Mouse (Mus musculus) forebrain, embryonic 11.5 days (tissue): ENCODE measurements around the gene Adamts17. TPM values are rescaled to one million over a fixed set of nuclear protein-coding genes. Genes with fewer than 3 reads are reported as not detected.

Experiments
- ATAC-seq: fragments of 200-750 bp; cut with Nextera tagmentation; replicated peaks from 2 replicates; pipeline ENCODE4 v1.8.0; 2017; ENCODE audit warnings: moderate TSS enrichment; ENCODE audit not compliant: low FRiP score
- DNase-seq: peaks from one replicate; pipeline ENCODE4 v3.0.0-alpha.2; 2017; ENCODE audit warnings: low spot score
- H3K27ac ChIP-seq: fragments of 300-500 bp; sonication (generic); 2 replicates; pipeline ENCODE4 v1.5.1; 2014; ENCODE audit warnings: low read depth, low read length
- H3K27me3 ChIP-seq: fragments of 300-500 bp; sonication (generic); 2 replicates; pipeline ENCODE4 v1.6.1; 2014; ENCODE audit warnings: mild to moderate bottlenecking, low read length, mixed read lengths; ENCODE audit not compliant: control insufficient read depth, insufficient read depth
- H3K36me3 ChIP-seq: fragments of 300-500 bp; sonication (generic); 2 replicates; pipeline ENCODE4 v1.6.1; 2014; ENCODE audit warnings: mild to moderate bottlenecking, low read length, moderate library complexity, mixed read lengths; ENCODE audit not compliant: control insufficient read depth, insufficient read depth
- H3K4me1 ChIP-seq: fragments of 300-500 bp; sonication (generic); replicated peaks from 2 replicates; pipeline ENCODE4 v1.6.1; 2014; ENCODE audit warnings: low read length, mixed read lengths; ENCODE audit not compliant: control insufficient read depth, insufficient read depth
- H3K4me2 ChIP-seq: fragments of 300-500 bp; sonication (generic); 2 replicates; pipeline ENCODE4 v1.6.1; 2014; ENCODE audit warnings: low read depth, mild to moderate bottlenecking, low read length, moderate library complexity, mixed read lengths; ENCODE audit not compliant: severe bottlenecking
- H3K4me3 ChIP-seq: fragments of 300-500 bp; sonication (generic); 2 replicates; pipeline ENCODE4 v1.5.1; 2014; ENCODE audit warnings: low read depth, low read length
- H3K9ac ChIP-seq: fragments of 300-500 bp; sonication (generic); 2 replicates; pipeline ENCODE4 v1.6.1; 2014; ENCODE audit warnings: low read length
- H3K9me3 ChIP-seq: fragments of 300-500 bp; sonication (generic); 2 replicates; pipeline ENCODE4 v1.6.1; 2016; ENCODE audit warnings: low read length, mixed read lengths; ENCODE audit not compliant: control insufficient read depth
- WGBS: fragments of 180-500 bp; shearing (Covaris S2); extraction: QIAGEN DNeasy Blood & Tissue Kit; methylation state at CpG from one replicate; pipeline ENCODE4 v1.1.7; 2014; 5-methylcytosine and 5-hydroxymethylcytosine counted together
- polyA plus RNA-seq: library from polyadenylated mRNA; unstranded; fragments of >200 nt; fragmentation: Nextera tagmentation; extraction: Ambion mirVana; gene quantifications from 2 replicates; pipeline ENCODE4 v1.2.1, GENCODE M21; 2014

The Adamts17 gene
- polyA plus RNA-seq, 1 experiment from 2014 or later, result 0.72 TPM

DNA sequence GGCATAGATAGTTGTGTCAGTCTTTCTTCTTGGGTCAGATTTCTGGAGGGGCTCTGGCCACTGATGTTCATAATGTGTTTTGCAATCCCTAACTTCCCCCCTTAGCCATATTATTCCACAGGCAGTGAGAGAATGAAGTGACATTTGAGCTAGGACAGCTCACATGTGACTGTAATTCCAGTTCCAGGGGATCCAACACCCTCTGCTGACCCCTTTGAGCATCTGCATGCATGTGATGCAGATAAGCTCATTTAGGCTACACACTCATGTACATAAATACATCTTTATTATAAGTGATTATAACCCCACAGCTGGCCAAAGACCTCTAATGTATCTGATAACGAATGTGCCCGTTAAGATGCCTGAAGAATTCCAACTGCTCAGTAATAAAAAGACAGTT lies 33.7 kb downstream of the Adamts17 start:
- Histone ChIP-seq H3K9me3 (no peaks in the 10 kb centered on the region), H3K27me3 (no peaks in the 10 kb centered on the region), H3K27ac (no peak overlapping the region), H3K36me3 (no peaks in the 10 kb centered on the region), H3K4me2 (no peak overlapping the region), H3K9ac (no peak overlapping the region), H3K4me1 (peaks cover under 1% of the 10 kb centered on the region; the same call in 1 of the 2 replicates), H3K4me3 (no peak overlapping the region)
- ATAC-seq, result no peak
- no peak for DNase-seq
- 89% methylated on average over 2 of the region's 2 CpGs for whole genome bisulfite sequencing

GRCm38 (mm10) chr7:66891431-66891830 lies 51.9 kb downstream of the Adamts17 start:
- DNase-seq, result no peak
- H3K4me3 ChIP-seq, result no peak overlapping the region
- no peak overlapping the region for H3K4me2 ChIP-seq
- 78% methylated on average over 2 of the region's 2 CpGs for WGBS
- no peaks in the 10 kb centered on the region for H3K27me3 ChIP-seq
- H3K27ac ChIP-seq, result no peak overlapping the region
- no peaks in the 10 kb centered on the region for H3K9me3 ChIP-seq
- H3K9ac ChIP-seq, result no peak overlapping the region
- ATAC-seq, result no peak
- H3K36me3 ChIP-seq, result no peaks in the 10 kb centered on the region
- H3K4me1 ChIP-seq, result no peaks in the 10 kb centered on the region

DNA sequence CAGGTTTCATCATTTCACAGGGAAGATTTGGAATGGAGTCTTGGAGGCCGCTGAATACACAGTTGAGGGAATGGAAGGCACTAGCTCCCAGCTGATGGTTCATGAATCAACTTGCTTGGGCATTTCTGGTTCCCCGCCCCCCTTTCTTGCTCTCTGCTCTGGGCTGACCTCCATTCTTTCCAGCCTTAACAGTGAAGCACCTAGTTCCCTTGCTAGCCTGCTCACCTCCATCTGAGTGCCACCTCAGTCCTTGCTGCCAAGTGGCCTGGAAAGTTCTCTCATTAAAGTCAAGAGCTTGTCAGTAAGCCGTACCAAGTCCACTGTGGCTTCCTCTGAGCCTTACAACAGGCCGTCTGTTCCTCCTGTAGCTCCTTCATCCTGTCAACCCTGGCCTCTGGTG lies 52.6 kb downstream of the Adamts17 start:
- H3K4me2 ChIP-seq, result no peak overlapping the region
- no peak overlapping the region for H3K4me3 ChIP-seq
- H3K9ac ChIP-seq, result no peak overlapping the region
- H3K9me3 ChIP-seq, result no peaks in the 10 kb centered on the region
- H3K4me1 ChIP-seq, result no peaks in the 10 kb centered on the region
- H3K27me3 ChIP-seq, result no peaks in the 10 kb centered on the region
- 84% methylated on average over 4 of the region's 4 CpGs for WGBS
- H3K27ac ChIP-seq, result no peak overlapping the region
- no peaks in the 10 kb centered on the region for H3K36me3 ChIP-seq
- no peak for ATAC-seq
- DNase-seq, result no peak

DNA sequence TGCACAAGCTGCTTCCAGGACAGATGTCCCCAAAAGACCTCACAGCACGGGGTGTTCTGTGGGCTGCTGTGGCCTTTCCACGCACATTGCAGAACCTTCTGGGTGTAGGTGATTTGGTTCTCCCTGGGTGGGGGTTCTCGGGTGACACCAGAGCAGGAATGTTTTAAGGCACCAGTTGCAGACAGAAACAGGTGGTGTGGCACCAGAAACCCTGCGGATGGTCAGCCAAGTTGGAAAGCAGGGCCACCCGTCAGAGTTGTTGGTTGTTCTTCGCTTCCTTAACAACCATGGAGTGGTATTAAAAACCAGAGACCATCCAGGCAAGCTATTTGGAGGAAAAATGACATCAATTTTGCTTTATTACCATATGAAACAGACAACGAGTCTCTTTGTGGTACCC lies 62.8 kb downstream of the Adamts17 start:
- H3K27me3 ChIP-seq, result no peaks in the 10 kb centered on the region
- no peak overlapping the region for H3K27ac ChIP-seq
- no peaks in the 10 kb centered on the region for H3K9me3 ChIP-seq
- H3K36me3 ChIP-seq, result no peaks in the 10 kb centered on the region
- no peak overlapping the region for H3K4me3 ChIP-seq
- no peak overlapping the region for H3K9ac ChIP-seq
- H3K4me2 ChIP-seq, result no peak overlapping the region
- H3K4me1 ChIP-seq, result no peaks in the 10 kb centered on the region
- DNase-seq (no peak), ATAC-seq (no peak)
- 84% methylated on average over 7 of the region's 7 CpGs for WGBS

DNA sequence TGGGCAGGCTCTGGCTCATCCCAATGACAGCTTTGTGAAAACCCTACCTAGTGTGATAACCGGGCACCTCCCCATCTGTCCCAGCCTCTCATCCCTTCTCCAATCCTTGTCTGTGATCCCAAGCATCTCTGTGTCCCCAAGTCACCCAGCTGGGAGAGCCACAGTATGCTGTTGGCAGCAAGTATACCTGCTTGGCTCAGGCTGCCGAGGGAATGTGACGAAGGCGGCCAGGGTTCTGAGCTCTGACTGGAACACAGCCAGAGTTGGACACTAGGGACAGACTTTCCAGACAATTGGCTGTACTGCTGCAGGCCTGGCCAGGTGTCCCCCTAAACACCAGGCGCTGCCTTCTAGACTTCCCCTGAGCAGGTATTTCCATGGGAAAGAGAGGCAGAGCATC lies 63.5 kb downstream of the Adamts17 start:
- no peak overlapping the region for H3K4me3 ChIP-seq
- DNase-seq, result no peak

DNA sequence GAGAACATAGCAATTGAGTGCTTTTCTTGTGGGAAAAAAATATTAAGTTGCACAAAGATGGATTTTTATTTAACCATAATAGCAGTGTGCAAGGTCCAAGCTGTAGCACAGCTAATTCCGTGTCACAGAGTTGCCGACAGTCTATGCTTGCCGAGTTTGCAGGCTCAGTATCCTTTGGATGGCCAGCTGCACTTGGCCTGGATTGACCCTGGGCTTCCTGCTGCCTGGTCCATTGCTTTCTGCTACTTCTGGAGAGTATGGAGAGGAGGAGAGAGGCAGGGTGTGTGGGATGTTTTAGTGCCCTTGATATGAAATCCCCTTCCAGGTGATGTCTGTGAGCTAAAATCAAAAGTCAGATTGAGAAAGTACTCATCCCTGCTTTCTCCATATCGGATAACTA lies 66.4 kb downstream of the Adamts17 start:
- Histone ChIP-seq H3K4me1 (no peaks in the 10 kb centered on the region), H3K9ac (no peak overlapping the region), H3K27ac (no peak overlapping the region), H3K27me3 (no peaks in the 10 kb centered on the region), H3K4me3 (no peak overlapping the region), H3K9me3 (no peaks in the 10 kb centered on the region), H3K36me3 (no peaks in the 10 kb centered on the region), H3K4me2 (no peak overlapping the region)
- 78% methylated on average over 4 of the region's 4 CpGs for WGBS
- DNase-seq (no peak), ATAC-seq (no peak)

More for the DNA sequence above, 63.5 kb downstream of the Adamts17 start:
- Histone ChIP-seq H3K4me1 (no peaks in the 10 kb centered on the region), H3K27me3 (no peaks in the 10 kb centered on the region), H3K36me3 (no peaks in the 10 kb centered on the region), H3K9me3 (no peaks in the 10 kb centered on the region), H3K9ac (no peak overlapping the region), H3K27ac (no peak overlapping the region), H3K4me2 (no peak overlapping the region)
- WGBS, result 91% methylated on average over 5 of the region's 5 CpGs
- no peak for ATAC-seq

GRCm38 (mm10) chr7:66912866-66913265 lies 73.3 kb downstream of the Adamts17 start:
- H3K4me3 ChIP-seq, result no peak overlapping the region
- ATAC-seq (no peak), DNase-seq (no peak)
- no peak overlapping the region for H3K9ac ChIP-seq
- H3K27ac ChIP-seq, result no peak overlapping the region
- no peak overlapping the region for H3K4me2 ChIP-seq
- no peaks in the 10 kb centered on the region for H3K4me1 ChIP-seq
- no peaks in the 10 kb centered on the region for H3K36me3 ChIP-seq
- no peaks in the 10 kb centered on the region for H3K9me3 ChIP-seq
- WGBS, result 66% methylated on average over 5 of the region's 5 CpGs
- H3K27me3 ChIP-seq, result no peaks in the 10 kb centered on the region

GRCm38 (mm10) chr7:66923595-66923994 lies 84.1 kb downstream of the Adamts17 start:
- H3K36me3 ChIP-seq, result no peaks in the 10 kb centered on the region
- no peak overlapping the region for H3K27ac ChIP-seq
- WGBS, result 96% methylated on average over 3 of the region's 3 CpGs
- DNase-seq (no peak), ATAC-seq (no peak)
- no peak overlapping the region for H3K9ac ChIP-seq
- no peaks in the 10 kb centered on the region for H3K4me1 ChIP-seq
- no peak overlapping the region for H3K4me2 ChIP-seq
- H3K9me3 ChIP-seq, result no peaks in the 10 kb centered on the region
- no peaks in the 10 kb centered on the region for H3K27me3 ChIP-seq
- H3K4me3 ChIP-seq, result no peak overlapping the region

DNA sequence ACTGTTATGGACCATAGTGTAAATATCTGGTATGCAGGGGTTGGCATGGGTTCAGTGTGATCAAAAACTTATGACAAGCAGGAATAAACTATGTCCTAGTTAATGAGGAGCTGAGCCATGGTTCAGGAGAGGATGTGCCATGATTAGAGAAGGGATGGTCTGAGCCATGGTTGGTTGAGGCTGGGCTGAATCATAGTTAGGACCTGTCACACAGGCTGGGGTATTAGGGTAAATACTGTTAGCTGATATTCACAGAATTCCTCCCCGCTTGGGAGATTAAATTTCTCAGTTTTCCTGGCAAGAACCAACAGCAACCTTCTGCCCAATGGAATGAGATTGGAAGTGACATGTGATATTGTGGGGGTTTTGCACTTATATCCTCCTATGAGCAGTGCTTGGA lies 84.6 kb downstream of the Adamts17 start:
- 79% methylated on average over 1 of the region's 1 CpGs for WGBS

More for the DNA sequence above, 84.6 kb downstream of the Adamts17 start:
- Histone ChIP-seq H3K27me3 (no peaks in the 10 kb centered on the region), H3K36me3 (no peaks in the 10 kb centered on the region), H3K9ac (no peak overlapping the region), H3K27ac (no peak overlapping the region), H3K4me2 (no peak overlapping the region), H3K4me3 (no peak overlapping the region), H3K9me3 (no peaks in the 10 kb centered on the region), H3K4me1 (no peaks in the 10 kb centered on the region)
- DNase-seq (no peak), ATAC-seq (no peak)
